Mouse (Mus musculus) erythroblast, embryonic 14.5 days (primary cell): ENCODE data around the gene Zfp493.

ENCODE experiments used
- GATA1 ChIP-seq: IDR thresholded peaks from 2 replicates; pipeline ENCODE4 v1.6.1; 2012; ENCODE audit warnings: low read length, inconsistent platforms, mixed read lengths
- TAL1 ChIP-seq: IDR thresholded peaks from 3 replicates; pipeline ENCODE4 v1.6.1; 2012; ENCODE audit warnings: low read length, inconsistent platforms, mixed read lengths

DNA sequence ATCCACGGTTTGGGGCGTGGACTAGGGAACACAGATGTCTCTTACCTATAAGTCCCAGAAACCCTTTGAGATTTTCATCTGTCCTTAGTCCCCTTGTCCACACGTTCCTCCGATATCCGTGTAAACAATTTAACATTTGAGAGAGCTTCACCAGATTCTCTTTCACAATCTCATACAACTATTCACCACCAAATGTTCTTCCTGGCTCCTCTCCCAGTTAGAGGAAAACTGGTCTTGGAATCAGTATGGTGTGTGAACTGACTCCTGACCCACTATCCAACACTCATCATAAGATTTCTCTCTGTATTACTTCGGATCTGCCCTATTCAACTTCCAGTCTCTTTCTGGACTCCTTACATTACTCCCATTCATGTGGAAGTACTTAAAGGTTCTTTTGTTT, 23.7 kb upstream of the Zfp493 start:
- TF ChIP-seq TAL1: no peak
- no peak for TF ChIP-seq GATA1
